Mouse (Mus musculus) liver, adult 2 months (tissue): ENCODE results near the gene Timm44.

ENCODE experiments used
- CTCF ChIP-seq: fragments of 200-500 bp; IDR thresholded peaks from 2 replicates; pipeline ENCODE4 v1.5.1; 2011; ENCODE audit warnings: low read depth, low read length, control low read depth
- POLR2A ChIP-seq: fragments of 200-500 bp; IDR thresholded peaks from 2 replicates; pipeline ENCODE4 v1.6.1; 2011; ENCODE audit warnings: low read length, control low read depth; ENCODE audit not compliant: insufficient read depth; ENCODE audit errors: extremely low read depth

DNA sequence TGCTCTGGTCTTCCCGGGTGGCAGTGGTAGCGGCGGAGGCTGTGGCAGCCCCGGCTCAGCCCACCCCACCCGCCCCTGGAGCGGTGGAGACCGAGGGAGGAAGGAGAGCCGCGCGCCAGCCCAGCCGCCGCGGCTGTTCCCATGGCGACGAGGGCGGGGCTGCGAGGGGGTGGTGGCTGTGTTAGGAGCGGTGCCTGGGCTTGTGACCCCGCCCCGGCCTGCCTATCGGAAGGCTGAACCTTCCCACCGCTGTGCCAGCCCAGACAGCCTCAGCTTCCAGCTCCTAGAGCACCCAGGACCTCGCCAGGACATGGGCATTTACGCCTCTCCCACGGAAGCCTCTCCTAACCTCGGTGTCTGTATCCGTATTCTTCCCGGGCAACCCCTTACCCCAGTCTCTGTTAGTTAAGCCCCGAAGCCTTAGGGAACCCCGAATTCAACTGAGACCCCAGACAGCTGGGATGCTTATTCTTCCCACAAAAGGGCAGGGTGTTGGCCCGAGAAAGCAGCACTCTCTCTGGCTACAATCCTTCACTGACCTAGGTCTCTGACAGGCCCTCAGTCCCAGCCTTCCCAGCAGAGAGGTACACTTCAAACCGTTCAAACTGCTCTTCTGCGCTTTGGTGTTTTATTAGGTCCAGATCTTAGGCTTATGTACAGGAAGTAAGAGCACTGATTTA is 16.4 kb downstream of the Timm44 start, which contains the start of gene Ctxn1:
- TF ChIP-seq POLR2A, result no peak
- TF ChIP-seq CTCF, result no peak
